Mouse (Mus musculus) stomach, embryonic 16.5 days (tissue): ENCODE results near the gene Myo1b. TPM values are rescaled to one million over a fixed set of nuclear protein-coding genes. Genes with fewer than 3 reads are reported as not detected.

Source experiments
- ATAC-seq: fragments of 200-750 bp; cut with Nextera tagmentation; 2 replicates; pipeline ENCODE4 v1.8.0; 2017; ENCODE audit warnings: moderate number of reproducible peaks, moderate TSS enrichment; ENCODE audit not compliant: insufficient read depth, low FRiP score
- H3K27ac ChIP-seq: fragments of 300-500 bp; sonication (generic); 2 replicates; pipeline ENCODE4 v1.5.1; 2014; ENCODE audit warnings: low read length
- H3K27me3 ChIP-seq: fragments of 300-500 bp; sonication (generic); 2 replicates; pipeline ENCODE4 v1.6.1; 2014; ENCODE audit warnings: low read length, control low read depth, mixed read lengths; ENCODE audit not compliant: control insufficient read depth, insufficient read depth
- H3K36me3 ChIP-seq: fragments of 300-500 bp; sonication (generic); 2 replicates; pipeline ENCODE4 v1.6.1; 2014; ENCODE audit warnings: low read length; ENCODE audit not compliant: control insufficient read depth, insufficient read depth
- H3K4me1 ChIP-seq: fragments of 300-500 bp; sonication (generic); 2 replicates; pipeline ENCODE4 v1.6.1; 2014; ENCODE audit warnings: low read length, control low read depth, mixed read lengths; ENCODE audit not compliant: control insufficient read depth, insufficient read depth
- H3K4me2 ChIP-seq: fragments of 300-500 bp; sonication (generic); 2 replicates; pipeline ENCODE4 v1.6.1; 2014; ENCODE audit warnings: low read depth, low read length, mixed read lengths
- H3K4me3 ChIP-seq: fragments of 300-500 bp; sonication (generic); replicated peaks from 2 replicates; pipeline ENCODE4 v1.5.1; 2014; ENCODE audit warnings: mild to moderate bottlenecking, low read length
- H3K9ac ChIP-seq: fragments of 300-500 bp; sonication (generic); 2 replicates; pipeline ENCODE4 v1.6.1; 2014; ENCODE audit warnings: low read length
- H3K9me3 ChIP-seq: fragments of 300-500 bp; sonication (generic); replicated peaks from 2 replicates; pipeline ENCODE4 v1.6.1; 2016; ENCODE audit warnings: low read length, control low read depth; ENCODE audit not compliant: control insufficient read depth
- WGBS: fragments of 180-500 bp; shearing (Covaris S2); extraction: QIAGEN DNeasy Blood & Tissue Kit; methylation state at CpG from one replicate; pipeline ENCODE4 v1.1.7; 2014; 5-methylcytosine and 5-hydroxymethylcytosine counted together
- polyA plus RNA-seq: library from polyadenylated mRNA; unstranded; fragments of >200 nt; fragmentation: Nextera tagmentation; extraction: Ambion mirVana; gene quantifications from 2 replicates; pipeline ENCODE4 v1.2.1, GENCODE M21; 2015

Myo1b gene
- polyA plus RNA-seq, 1 experiment from 2014 or later: 57.8 TPM

GRCm38 (mm10) chr1:51789269-51789668 lies 126.6 kb downstream of the Myo1b start:
- no peak overlapping the region for H3K27ac ChIP-seq
- no peaks in the 10 kb centered on the region for H3K27me3 ChIP-seq
- 51% methylated on average over 6 of the region's 6 CpGs for WGBS
- no peak overlapping the region for H3K4me3 ChIP-seq
- H3K4me2 ChIP-seq: no peak overlapping the region
- H3K9me3 ChIP-seq: no peaks in the 10 kb centered on the region
- no peaks in the 10 kb centered on the region for H3K4me1 ChIP-seq
- ATAC-seq: no peak
- no peak overlapping the region for H3K9ac ChIP-seq
- peaks cover 15% of the 10 kb centered on the region for H3K36me3 ChIP-seq

- Histone ChIP-seq H3K4me2 (no peak overlapping the region), H3K9ac (no peak overlapping the region), H3K4me3 (no peak overlapping the region), H3K36me3 (peaks cover 8% of the 10 kb centered on the region; the same call in 1 of the 2 replicates), H3K27ac (peak overlapping the region; percentile 47; the same call in 1 of the 2 replicates), H3K4me1 (peaks cover 2% of the 10 kb centered on the region; the same call in 1 of the 2 replicates), H3K9me3 (no peaks in the 10 kb centered on the region), H3K27me3 (no peaks in the 10 kb centered on the region)
- WGBS: 33% methylated on average over 6 of the region's 6 CpGs
- peak; percentile 86 for ATAC-seq
Measured at GRCm38 (mm10) chr1:51782091-51782490, 133.8 kb downstream of the Myo1b start.

GRCm38 (mm10) chr1:51780357-51780756 lies 135.5 kb downstream of the Myo1b start:
- H3K4me2 ChIP-seq: no peak overlapping the region
- H3K4me3 ChIP-seq: no peak overlapping the region
- H3K36me3 ChIP-seq: peaks cover 15% of the 10 kb centered on the region
- H3K4me1 ChIP-seq: peaks cover 2% of the 10 kb centered on the region; the same call in 1 of the 2 replicates
- H3K9ac ChIP-seq: no peak overlapping the region
- H3K27ac ChIP-seq: no peak overlapping the region
- H3K27me3 ChIP-seq: no peaks in the 10 kb centered on the region
- ATAC-seq: peak; percentile 58; the same call in 1 of the 2 replicates
- H3K9me3 ChIP-seq: no peaks in the 10 kb centered on the region

- H3K36me3 ChIP-seq: peaks cover 23% of the 10 kb centered on the region
- no peak overlapping the region for H3K9ac ChIP-seq
- WGBS: 85% methylated on average over 7 of the region's 7 CpGs
- no peaks in the 10 kb centered on the region for H3K9me3 ChIP-seq
- H3K4me2 ChIP-seq: no peak overlapping the region
- ATAC-seq: no peak
- H3K4me3 ChIP-seq: no peak overlapping the region
- H3K27ac ChIP-seq: no peak overlapping the region
- H3K27me3 ChIP-seq: no peaks in the 10 kb centered on the region
- H3K4me1 ChIP-seq: peaks cover 2% of the 10 kb centered on the region; the same call in 1 of the 2 replicates
Measured at GRCm38 (mm10) chr1:51778241-51778640, 137.6 kb downstream of the Myo1b start.

GRCm38 (mm10) chr1:51770504-51770871 lies 145.4 kb downstream of the Myo1b start:
- Histone ChIP-seq H3K4me1 (peaks cover 5% of the 10 kb centered on the region; the same call in 1 of the 2 replicates), H3K9ac (no peak overlapping the region), H3K36me3 (peaks cover 23% of the 10 kb centered on the region), H3K4me3 (no peak overlapping the region), H3K4me2 (no peak overlapping the region), H3K27ac (no peak overlapping the region), H3K9me3 (no peaks in the 10 kb centered on the region), H3K27me3 (no peaks in the 10 kb centered on the region)
- ATAC-seq: no peak
- WGBS: 67% methylated on average over 5 of the region's 5 CpGs

- H3K4me2 ChIP-seq: no peak overlapping the region
- WGBS: 88% methylated on average over 12 of the region's 12 CpGs
Measured at GRCm38 (mm10) chr1:51769815-51770503, 145.9 kb downstream of the Myo1b start.

GRCm38 (mm10) chr1:51766271-51766670 lies 149.6 kb downstream of the Myo1b start:
- no peak overlapping the region for H3K4me3 ChIP-seq
- peaks cover 5% of the 10 kb centered on the region; the same call in 1 of the 2 replicates for H3K4me1 ChIP-seq
- no peak overlapping the region for H3K27ac ChIP-seq
- ATAC-seq: no peak
- no peak overlapping the region for H3K9ac ChIP-seq
- H3K9me3 ChIP-seq: no peaks in the 10 kb centered on the region
- 93% methylated on average over 4 of the region's 4 CpGs for WGBS
- no peak overlapping the region for H3K4me2 ChIP-seq
- peaks cover 19% of the 10 kb centered on the region for H3K36me3 ChIP-seq
- H3K27me3 ChIP-seq: no peaks in the 10 kb centered on the region

More at GRCm38 (mm10) chr1:51769815-51770503, 145.9 kb downstream of the Myo1b start:
- H3K9me3 ChIP-seq: no peaks in the 10 kb centered on the region
- no peak overlapping the region for H3K27ac ChIP-seq
- peaks cover 19% of the 10 kb centered on the region for H3K36me3 ChIP-seq
- H3K9ac ChIP-seq: no peak overlapping the region
- no peak overlapping the region for H3K4me3 ChIP-seq
- peaks cover 5% of the 10 kb centered on the region; the same call in 1 of the 2 replicates for H3K4me1 ChIP-seq
- H3K27me3 ChIP-seq: no peaks in the 10 kb centered on the region
- ATAC-seq: no peak

- Histone ChIP-seq H3K9me3 (no peaks in the 10 kb centered on the region), H3K4me1 (no peaks in the 10 kb centered on the region), H3K9ac (no peak overlapping the region), H3K4me3 (no peak overlapping the region), H3K36me3 (peaks cover 23% of the 10 kb centered on the region), H3K27me3 (no peaks in the 10 kb centered on the region), H3K27ac (no peak overlapping the region), H3K4me2 (no peak overlapping the region)
- WGBS: 74% methylated on average over 5 of the region's 5 CpGs
- no peak for ATAC-seq
Measured at GRCm38 (mm10) chr1:51765156-51765555, 150.7 kb downstream of the Myo1b start.

GRCm38 (mm10) chr1:51759657-51760056 lies 156.2 kb downstream of the Myo1b start:
- Histone ChIP-seq H3K9ac (no peak overlapping the region), H3K36me3 (peaks cover 31% of the 10 kb centered on the region), H3K4me1 (no peaks in the 10 kb centered on the region), H3K4me3 (no peak overlapping the region), H3K27ac (no peak overlapping the region), H3K4me2 (no peak overlapping the region), H3K9me3 (no peaks in the 10 kb centered on the region), H3K27me3 (no peaks in the 10 kb centered on the region)
- 81% methylated on average over 6 of the region's 6 CpGs for WGBS
- ATAC-seq: no peak
